Mouse (Mus musculus): ENCODE results near the gene Syn2.

GRCm38 (mm10) chr6:115126232-115126785 lies 8.4 kb upstream of the Syn2 start:
- TF ChIP-seq CTCF (IDR thresholded peaks at IDR 0.05; ENCODE audit: low read depth, low read length): no peak
- TF ChIP-seq GATA1 (IDR thresholded peaks at IDR 0.05; ENCODE audit: borderline replicate concordance, low read length): no peak
- TF ChIP-seq POLR2AphosphoS5 (IDR thresholded peaks at IDR 0.05; ENCODE audit: insufficient replicate concordance, low read depth, low read length): no peak
- TF ChIP-seq GATA2 (IDR thresholded peaks at IDR 0.05; ENCODE audit: borderline replicate concordance, low read depth, low read length): no peak
- TF ChIP-seq TAL1 (conservative IDR thresholded peaks at IDR 0.05; ENCODE audit: low read depth, low read length): no peak

All from G1E (cell line).